Mouse (Mus musculus): ENCODE results near the gene Rasa2. TPM values are rescaled to one million over a fixed set of nuclear protein-coding genes. Genes with fewer than 3 reads are reported as not detected.
A peak's percentile ranks its signal among the peaks of the same experiment; 100 is the strongest.
"Not testable (repeated sequence)": the region's sequence is repeated elsewhere in the genome, so short reads cannot be mapped to it uniquely, and the experiment has no call there.

The Rasa2 gene
- total RNA-seq (2014; rRNA removed) = 21.5 and 23.2 TPM in 2 replicates
- polyA plus RNA-seq (2015; fragmentation: Nextera tagmentation; extraction: Ambion mirVana) = 5.8 and 14.0 TPM in 2 replicates

GRCm38 (mm10) chr9:96631389-96632072 lies at the start of gene Rasa2:
Rasa2 (minus strand) TSS chr9:96631617.
- 7% methylated on average over 49 of the region's 52 CpGs for WGBS
- TF ChIP-seq CTCF (IDR thresholded peaks at IDR 0.05; ENCODE audit: low read depth) = no peak

GRCm38 (mm10) chr9:96678611-96679010 lies 47.2 kb upstream of the Rasa2 start:
- DNase-seq (no peak), ATAC-seq (no peak)
- Histone ChIP-seq H3K9ac (no peak overlapping the region), H3K36me3 (ENCODE audit: insufficient read depth) (no peaks in the 10 kb centered on the region), H3K27me3 (ENCODE audit: insufficient read depth, low read length) (no peaks in the 10 kb centered on the region), H3K9me3 (ENCODE audit: low read length) (no peaks in the 10 kb centered on the region), H3K4me3 (ENCODE audit: low read depth, low read length) (no peak overlapping the region), H3K4me2 (ENCODE audit: low read depth) (no peak overlapping the region), H3K4me1 (ENCODE audit: insufficient read depth) (no peaks in the 10 kb centered on the region), H3K27ac (ENCODE audit: low read depth, low read length) (no peak overlapping the region)
- 93% methylated on average over 5 of the region's 5 CpGs for WGBS
- TF ChIP-seq CTCF (IDR thresholded peaks at IDR 0.05; ENCODE audit: low read depth) = no peak

More at GRCm38 (mm10) chr9:96631389-96632072, at the start of gene Rasa2:
- Histone ChIP-seq H3K27me3 (ENCODE audit: insufficient read depth, low read length) (no peaks in the 10 kb centered on the region), H3K27ac (ENCODE audit: low read depth, low read length) (peak within 1 kb of the TSS; percentile 94), H3K9me3 (ENCODE audit: low read length) (no peaks in the 10 kb centered on the region), H3K9ac (peak within 1 kb of the TSS; percentile 92), H3K4me3 (ENCODE audit: low read depth, low read length) (peak within 1 kb of the TSS; percentile 93), H3K4me2 (ENCODE audit: low read depth) (peak within 1 kb of the TSS; percentile 80), H3K36me3 (ENCODE audit: insufficient read depth) (no peaks in the 10 kb centered on the region), H3K4me1 (ENCODE audit: insufficient read depth) (no peaks in the 10 kb centered on the region)
- ATAC-seq (peak; percentile 98), DNase-seq (peak; percentile 89)

GRCm38 (mm10) chr9:96677711-96678110 lies 46.3 kb upstream of the Rasa2 start:
- 86% methylated on average over 5 of the region's 5 CpGs for WGBS
- H3K9ac ChIP-seq; H3K4me1 ChIP-seq (ENCODE audit: insufficient read depth); H3K4me3 ChIP-seq (ENCODE audit: low read depth, low read length); H3K27me3 ChIP-seq (ENCODE audit: insufficient read depth, low read length); H3K36me3 ChIP-seq (ENCODE audit: insufficient read depth); DNase-seq; H3K4me2 ChIP-seq (ENCODE audit: low read depth); H3K27ac ChIP-seq (ENCODE audit: low read depth, low read length); H3K9me3 ChIP-seq (ENCODE audit: low read length); ATAC-seq: not testable (repeated sequence)

- Histone ChIP-seq H3K27ac (ENCODE audit: low read depth, low read length) (no peak overlapping the region), H3K27me3 (ENCODE audit: insufficient read depth, low read length) (no peaks in the 10 kb centered on the region), H3K4me1 (ENCODE audit: insufficient read depth) (no peaks in the 10 kb centered on the region), H3K9ac (no peak overlapping the region), H3K9me3 (ENCODE audit: low read length) (no peaks in the 10 kb centered on the region), H3K36me3 (ENCODE audit: insufficient read depth) (no peaks in the 10 kb centered on the region), H3K4me3 (ENCODE audit: low read depth, low read length) (no peak overlapping the region), H3K4me2 (ENCODE audit: low read depth) (no peak overlapping the region)
- no peak for TF ChIP-seq CTCF (IDR thresholded peaks at IDR 0.05; ENCODE audit: low read depth)
- 76% methylated on average over 10 of the region's 10 CpGs for WGBS
- DNase-seq (no peak), ATAC-seq (no peak)
Measured at GRCm38 (mm10) chr9:96676671-96677070, 45.3 kb upstream of the Rasa2 start.

GRCm38 (mm10) chr9:96675763-96676640 lies 44.6 kb upstream of the Rasa2 start:
- Histone ChIP-seq H3K36me3 (ENCODE audit: insufficient read depth) (no peaks in the 10 kb centered on the region), H3K4me1 (ENCODE audit: insufficient read depth) (no peaks in the 10 kb centered on the region), H3K27ac (ENCODE audit: low read depth, low read length) (no peak overlapping the region), H3K9ac (no peak overlapping the region), H3K9me3 (ENCODE audit: low read length) (no peaks in the 10 kb centered on the region), H3K4me3 (ENCODE audit: low read depth, low read length) (no peak overlapping the region), H3K27me3 (ENCODE audit: insufficient read depth, low read length) (no peaks in the 10 kb centered on the region), H3K4me2 (ENCODE audit: low read depth) (no peak overlapping the region)
- WGBS = 86% methylated on average over 8 of the region's 8 CpGs
- no peak for TF ChIP-seq CTCF (IDR thresholded peaks at IDR 0.05; ENCODE audit: low read depth)
- ATAC-seq (no peak), DNase-seq (no peak)

DNA sequence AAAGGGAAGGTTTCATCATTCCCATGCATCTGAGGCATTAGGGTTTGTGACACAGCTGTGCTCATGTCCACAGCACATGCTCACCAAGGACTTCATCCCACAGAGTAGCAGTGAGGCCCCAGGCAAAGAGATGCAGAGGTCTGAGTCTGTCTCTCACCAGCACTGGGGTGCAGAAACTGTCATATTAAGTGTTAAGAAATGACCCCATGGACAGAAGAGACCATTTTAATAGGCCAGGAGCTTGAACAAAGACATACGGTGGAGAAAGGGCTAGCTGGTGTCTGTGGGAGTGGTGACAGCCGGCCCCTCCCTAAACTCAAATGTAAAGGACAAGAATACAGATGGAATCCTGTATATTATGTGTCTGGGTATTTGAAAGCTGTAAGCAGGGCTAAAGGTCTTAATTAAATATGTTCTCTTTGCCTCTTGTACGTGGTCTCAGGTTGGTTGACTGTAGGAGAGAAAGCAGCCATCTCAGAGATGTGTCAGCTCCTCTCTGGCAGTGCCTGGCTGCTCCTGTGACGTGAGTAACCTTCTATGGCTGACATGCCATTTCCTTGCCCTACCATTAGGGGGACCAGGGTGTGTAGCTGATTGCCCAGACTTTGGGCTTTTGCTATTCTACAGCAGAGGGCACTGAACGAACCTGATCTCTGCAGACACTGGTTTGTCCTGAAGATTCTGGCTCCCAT lies 43.8 kb upstream of the Rasa2 start:
- peak; percentile 47; the same call in 1 of the 2 replicates for ATAC-seq
- TF ChIP-seq CTCF (IDR thresholded peaks at IDR 0.05; ENCODE audit: low read depth) = peak; percentile 75
- WGBS = 36% methylated on average over 5 of the region's 5 CpGs
- Histone ChIP-seq H3K27ac (ENCODE audit: low read depth, low read length) (no peak overlapping the region), H3K27me3 (ENCODE audit: insufficient read depth, low read length) (no peaks in the 10 kb centered on the region), H3K4me1 (ENCODE audit: insufficient read depth) (no peaks in the 10 kb centered on the region), H3K4me3 (ENCODE audit: low read depth, low read length) (no peak overlapping the region), H3K4me2 (ENCODE audit: low read depth) (no peak overlapping the region), H3K9me3 (ENCODE audit: low read length) (no peaks in the 10 kb centered on the region), H3K36me3 (ENCODE audit: insufficient read depth) (no peaks in the 10 kb centered on the region), H3K9ac (no peak overlapping the region)
- no peak for DNase-seq

Measured in forebrain, postnatal 0 days (tissue).